Mouse (Mus musculus): ENCODE measurements at regions not wholly inside any gene's neighbourhood (a gene's known extent, or its start where the extent isn't known, plus 50 kb on each side); places are given as distances from the start of the nearest gene placed in this dataset.

- H3K4me3 ChIP-seq, result no peak overlapping the region
- no peaks in the 10 kb centered on the region for H3K36me3 ChIP-seq (ENCODE audit: control insufficient read depth, insufficient read depth)
- no peak overlapping the region for H3K4me2 ChIP-seq (ENCODE audit: low read depth)
- no peaks in the 10 kb centered on the region for H3K79me2 ChIP-seq (ENCODE audit: control insufficient read depth, insufficient read depth)
- no peaks in the 10 kb centered on the region for H3K27me3 ChIP-seq (ENCODE audit: control insufficient read depth, insufficient read depth, insufficient read length)
- no peak overlapping the region for H3ac ChIP-seq (ENCODE audit: control insufficient read depth, insufficient read length)
- no peak for TF ChIP-seq MAX (IDR thresholded peaks at IDR 0.05; ENCODE audit: low read depth)
- no peak for TF ChIP-seq POLR2AphosphoS2 (IDR thresholded peaks at IDR 0.05; ENCODE audit: insufficient read length, low read depth)
- TF ChIP-seq MYOG (IDR thresholded peaks at IDR 0.05; ENCODE audit: control insufficient read depth in 1 of 3, insufficient read depth in 1 of 3, insufficient read length in 2 of 3, low read depth in 2 of 3), result no peak
- TF ChIP-seq MYOD1 (IDR thresholded peaks at IDR 0.05; ENCODE audit: control insufficient read depth in 1 of 3, insufficient read length in 2 of 3, low read depth in 2 of 3), result no peak
- TF ChIP-seq REST (IDR thresholded peaks at IDR 0.05; ENCODE audit: insufficient read depth, insufficient read length), result no peak
- TF ChIP-seq SRF (IDR thresholded peaks at IDR 0.05; ENCODE audit: control insufficient read depth, insufficient read length, low read depth), result no peak
- TF ChIP-seq TCF3 (IDR thresholded peaks at IDR 0.05; ENCODE audit: insufficient read length, low read depth), result no peak
- no peak for TF ChIP-seq POLR2A (IDR thresholded peaks at IDR 0.05; ENCODE audit: insufficient read length, low read depth)
- no peak for TF ChIP-seq USF1 (IDR thresholded peaks at IDR 0.05; ENCODE audit: low read depth)
- no peak for TF ChIP-seq E2F4 (IDR thresholded peaks at IDR 0.05; ENCODE audit: insufficient read depth)
- TF ChIP-seq CEBPB (IDR thresholded peaks at IDR 0.05; ENCODE audit: insufficient read depth, poor library complexity, severe bottlenecking), result no peak
- TF ChIP-seq TCF12 (IDR thresholded peaks at IDR 0.05; ENCODE audit: insufficient read depth, poor library complexity, severe bottlenecking), result no peak
Measured at GRCm38 (mm10) chr12:29107720-29108051, 356.1 kb downstream of the Eipr1 start.

- no peak overlapping the region for H3K4me2 ChIP-seq (ENCODE audit: low read depth)
- H3ac ChIP-seq (ENCODE audit: control insufficient read depth, insufficient read length), result no peak overlapping the region
- H3K27me3 ChIP-seq (ENCODE audit: control insufficient read depth, insufficient read depth, insufficient read length), result no peaks in the 10 kb centered on the region
- H3K79me2 ChIP-seq (ENCODE audit: control insufficient read depth, insufficient read depth), result no peaks in the 10 kb centered on the region
- TF ChIP-seq TCF3 (IDR thresholded peaks at IDR 0.05; ENCODE audit: insufficient read length, low read depth), result no peak
- peak in 1 of 3 experiments; percentile 52 for TF ChIP-seq MYOD1 (IDR thresholded peaks at IDR 0.05; ENCODE audit: control insufficient read depth in 1 of 3, insufficient read length in 2 of 3, low read depth in 2 of 3)
- no peak overlapping the region for H3K4me3 ChIP-seq
- no peaks in the 10 kb centered on the region for H3K36me3 ChIP-seq (ENCODE audit: control insufficient read depth, insufficient read depth)
Measured at GRCm38 (mm10) chr12:29118336-29118735, 366.7 kb downstream of the Eipr1 start.

- H3K79me2 ChIP-seq (ENCODE audit: control insufficient read depth, insufficient read depth), result no peaks in the 10 kb centered on the region
- no peak overlapping the region for H3ac ChIP-seq (ENCODE audit: control insufficient read depth, insufficient read length)
- no peak overlapping the region for H3K4me2 ChIP-seq (ENCODE audit: low read depth)
- no peaks in the 10 kb centered on the region for H3K27me3 ChIP-seq (ENCODE audit: control insufficient read depth, insufficient read depth, insufficient read length)
- TF ChIP-seq POLR2AphosphoS2 (IDR thresholded peaks at IDR 0.05; ENCODE audit: insufficient read length, low read depth) (no peak), MYOD1 (IDR thresholded peaks at IDR 0.05; ENCODE audit: control insufficient read depth in 1 of 3, insufficient read length in 2 of 3, low read depth in 2 of 3) (no peak), TCF12 (IDR thresholded peaks at IDR 0.05; ENCODE audit: insufficient read depth, poor library complexity, severe bottlenecking) (no peak), MYOG (IDR thresholded peaks at IDR 0.05; ENCODE audit: control insufficient read depth in 1 of 3, insufficient read depth in 1 of 3, insufficient read length in 2 of 3, low read depth in 2 of 3) (no peak)
- H3K4me3 ChIP-seq, result no peak overlapping the region
- H3K36me3 ChIP-seq (ENCODE audit: control insufficient read depth, insufficient read depth), result no peaks in the 10 kb centered on the region
Measured at GRCm38 (mm10) chr12:29121159-29121558, 369.6 kb downstream of the Eipr1 start.

GRCm38 (mm10) chr12:29122931-29123330 lies 371.3 kb downstream of the Eipr1 start:
- no peaks in the 10 kb centered on the region for H3K36me3 ChIP-seq (ENCODE audit: control insufficient read depth, insufficient read depth)
- H3K79me2 ChIP-seq (ENCODE audit: control insufficient read depth, insufficient read depth), result no peaks in the 10 kb centered on the region
- no peak overlapping the region for H3K4me3 ChIP-seq
- no peak for TF ChIP-seq POLR2A (IDR thresholded peaks at IDR 0.05; ENCODE audit: insufficient read length, low read depth)
- H3K4me2 ChIP-seq (ENCODE audit: low read depth), result no peak overlapping the region
- H3K27me3 ChIP-seq (ENCODE audit: control insufficient read depth, insufficient read depth, insufficient read length), result no peaks in the 10 kb centered on the region
- H3ac ChIP-seq (ENCODE audit: control insufficient read depth, insufficient read length), result no peak overlapping the region

GRCm38 (mm10) chr12:29124079-29124668 lies 372.6 kb downstream of the Eipr1 start:
- no peak overlapping the region for H3K4me2 ChIP-seq (ENCODE audit: low read depth)
- H3K4me3 ChIP-seq, result no peak overlapping the region
- no peaks in the 10 kb centered on the region for H3K27me3 ChIP-seq (ENCODE audit: control insufficient read depth, insufficient read depth, insufficient read length)
- no peak overlapping the region for H3ac ChIP-seq (ENCODE audit: control insufficient read depth, insufficient read length)
- no peaks in the 10 kb centered on the region for H3K36me3 ChIP-seq (ENCODE audit: control insufficient read depth, insufficient read depth)
- H3K79me2 ChIP-seq (ENCODE audit: control insufficient read depth, insufficient read depth), result no peaks in the 10 kb centered on the region
- TF ChIP-seq POLR2A (IDR thresholded peaks at IDR 0.05; ENCODE audit: insufficient read length, low read depth) (no peak), SRF (IDR thresholded peaks at IDR 0.05; ENCODE audit: control insufficient read depth, insufficient read length, low read depth) (no peak)

GRCm38 (mm10) chr12:29128844-29129243 lies 377.2 kb downstream of the Eipr1 start:
- no peaks in the 10 kb centered on the region for H3K36me3 ChIP-seq (ENCODE audit: control insufficient read depth, insufficient read depth)
- H3K79me2 ChIP-seq (ENCODE audit: control insufficient read depth, insufficient read depth), result no peaks in the 10 kb centered on the region
- no peak overlapping the region for H3K4me3 ChIP-seq
- H3K27me3 ChIP-seq (ENCODE audit: control insufficient read depth, insufficient read depth, insufficient read length), result no peaks in the 10 kb centered on the region
- no peak overlapping the region for H3ac ChIP-seq (ENCODE audit: control insufficient read depth, insufficient read length)
- TF ChIP-seq E2F4 (IDR thresholded peaks at IDR 0.05; ENCODE audit: insufficient read depth) (no peak), MYOG (IDR thresholded peaks at IDR 0.05; ENCODE audit: control insufficient read depth in 1 of 3, insufficient read depth in 1 of 3, insufficient read length in 2 of 3, low read depth in 2 of 3) (no peak), USF1 (IDR thresholded peaks at IDR 0.05; ENCODE audit: low read depth) (no peak), MYOD1 (IDR thresholded peaks at IDR 0.05; ENCODE audit: control insufficient read depth in 1 of 3, insufficient read length in 2 of 3, low read depth in 2 of 3) (no peak), CEBPB (IDR thresholded peaks at IDR 0.05; ENCODE audit: insufficient read depth, poor library complexity, severe bottlenecking) (no peak), TCF3 (IDR thresholded peaks at IDR 0.05; ENCODE audit: insufficient read length, low read depth) (no peak), REST (IDR thresholded peaks at IDR 0.05; ENCODE audit: insufficient read depth, insufficient read length) (no peak), MAX (IDR thresholded peaks at IDR 0.05; ENCODE audit: low read depth) (no peak), POLR2AphosphoS2 (IDR thresholded peaks at IDR 0.05; ENCODE audit: insufficient read length, low read depth) (no peak), POLR2A (IDR thresholded peaks at IDR 0.05; ENCODE audit: insufficient read length, low read depth) (no peak), TCF12 (IDR thresholded peaks at IDR 0.05; ENCODE audit: insufficient read depth, poor library complexity, severe bottlenecking) (no peak), SRF (IDR thresholded peaks at IDR 0.05; ENCODE audit: control insufficient read depth, insufficient read length, low read depth) (no peak)
- no peak overlapping the region for H3K4me2 ChIP-seq (ENCODE audit: low read depth)
